Mouse (Mus musculus) kidney, postnatal 0 days (tissue): ENCODE data around the gene Rims1. TPM values are rescaled to one million over a fixed set of nuclear protein-coding genes. Genes with fewer than 3 reads are reported as not detected.

Source experiments
- ATAC-seq: fragments of 200-750 bp; cut with Nextera tagmentation; replicated peaks from 2 replicates; pipeline ENCODE4 v1.8.0; 2017; ENCODE audit warnings: low read depth, moderate number of reproducible peaks, moderate TSS enrichment, moderate library complexity; ENCODE audit not compliant: low FRiP score
- DNase-seq: peaks from one replicate; pipeline ENCODE4 v3.0.0-alpha.2; 2016; ENCODE audit warnings: low spot score
- H3K27ac ChIP-seq: fragments of 300-500 bp; sonication (generic); 2 replicates; pipeline ENCODE4 v1.5.1; 2014; ENCODE audit warnings: mild to moderate bottlenecking
- H3K27me3 ChIP-seq: fragments of 300-500 bp; sonication (generic); 2 replicates; pipeline ENCODE4 v1.6.1; 2014; ENCODE audit warnings: low read length, mixed read lengths; ENCODE audit not compliant: insufficient read depth
- H3K36me3 ChIP-seq: fragments of 300-500 bp; sonication (generic); 2 replicates; pipeline ENCODE4 v1.6.1; 2014; ENCODE audit warnings: low read length, mixed read lengths; ENCODE audit not compliant: insufficient read depth
- H3K4me1 ChIP-seq: fragments of 300-500 bp; sonication (generic); replicated peaks from 2 replicates; pipeline ENCODE4 v1.6.1; 2014; ENCODE audit warnings: antibody characterized with exemption, low read length, mixed read lengths; ENCODE audit not compliant: insufficient read depth
- H3K4me2 ChIP-seq: fragments of 300-500 bp; sonication (generic); 2 replicates; pipeline ENCODE4 v1.6.1; 2014; ENCODE audit warnings: mild to moderate bottlenecking, low read length, moderate library complexity, mixed read lengths
- H3K4me3 ChIP-seq: fragments of 300-500 bp; sonication (generic); replicated peaks from 2 replicates; pipeline ENCODE4 v1.5.1; 2014; ENCODE audit warnings: low read depth, low read length
- H3K9ac ChIP-seq: fragments of 300-500 bp; sonication (generic); 2 replicates; pipeline ENCODE4 v1.6.1; 2014; ENCODE audit warnings: low read depth, low read length
- H3K9me3 ChIP-seq: fragments of 300-500 bp; sonication (generic); replicated peaks from 2 replicates; pipeline ENCODE4 v1.6.1; 2016; ENCODE audit warnings: low read length, inconsistent platforms, mixed read lengths
- CTCF ChIP-seq: IDR thresholded peaks from 2 replicates; pipeline ENCODE4 v1.5.1; 2016; ENCODE audit warnings: antibody characterized with exemption, low read depth, mild to moderate bottlenecking, moderate library complexity
- WGBS: fragments of 180-500 bp; shearing (Covaris S2); extraction: QIAGEN DNeasy Blood & Tissue Kit; methylation state at CpG from one replicate; pipeline ENCODE4 v1.1.7; 2014; 5-methylcytosine and 5-hydroxymethylcytosine counted together
- polyA plus RNA-seq: library from polyadenylated mRNA; unstranded; fragments of >200 nt; fragmentation: Nextera tagmentation; extraction: Ambion mirVana; gene quantifications from 2 replicates; pipeline ENCODE4 v1.2.1, GENCODE M21; 2015

Gene Rims1
- polyA plus RNA-seq, 1 experiment from 2014 or later: 0.38 TPM

GRCm38 (mm10) chr1:22262169-22262950 is 543.4 kb downstream of the Rims1 start:
- Histone ChIP-seq H3K4me1 (no peaks in the 10 kb centered on the region), H3K4me3 (no peak overlapping the region), H3K36me3 (no peaks in the 10 kb centered on the region), H3K27me3 (no peaks in the 10 kb centered on the region), H3K4me2 (no peak overlapping the region), H3K27ac (no peak overlapping the region), H3K9me3 (no peaks in the 10 kb centered on the region), H3K9ac (no peak overlapping the region)
- no peak for ATAC-seq
- TF ChIP-seq CTCF: no peak
- WGBS: 37% methylated on average over 6 of the region's 6 CpGs
- DNase-seq: peak; percentile 26

GRCm38 (mm10) chr1:22261702-22262101 is 544.1 kb downstream of the Rims1 start:
- H3K36me3 ChIP-seq: no peaks in the 10 kb centered on the region
- DNase-seq: no peak
- no peak overlapping the region for H3K9ac ChIP-seq
- no peaks in the 10 kb centered on the region for H3K4me1 ChIP-seq
- TF ChIP-seq CTCF: no peak
- no peaks in the 10 kb centered on the region for H3K9me3 ChIP-seq
- WGBS: 63% methylated on average over 4 of the region's 4 CpGs
- no peak overlapping the region for H3K4me3 ChIP-seq
- no peaks in the 10 kb centered on the region for H3K27me3 ChIP-seq
- H3K27ac ChIP-seq: no peak overlapping the region
- ATAC-seq: no peak
- H3K4me2 ChIP-seq: no peak overlapping the region

- 69% methylated on average over 2 of the region's 2 CpGs for WGBS
- Histone ChIP-seq H3K27me3 (no peaks in the 10 kb centered on the region), H3K9ac (no peak overlapping the region), H3K27ac (no peak overlapping the region), H3K9me3 (no peaks in the 10 kb centered on the region), H3K36me3 (no peaks in the 10 kb centered on the region), H3K4me3 (no peak overlapping the region), H3K4me1 (no peaks in the 10 kb centered on the region), H3K4me2 (no peak overlapping the region)
- TF ChIP-seq CTCF: no peak
- no peak for DNase-seq
- no peak for ATAC-seq
These were observed 545.5 kb downstream of the Rims1 start for GRCm38 (mm10) chr1:22260291-22260690.

GRCm38 (mm10) chr1:22258356-22258755 is 547.4 kb downstream of the Rims1 start:
- Histone ChIP-seq H3K9me3 (no peaks in the 10 kb centered on the region), H3K4me2 (no peak overlapping the region), H3K27ac (no peak overlapping the region), H3K4me3 (no peak overlapping the region), H3K36me3 (no peaks in the 10 kb centered on the region), H3K27me3 (no peaks in the 10 kb centered on the region), H3K4me1 (no peaks in the 10 kb centered on the region), H3K9ac (no peak overlapping the region)
- no peak for DNase-seq
- TF ChIP-seq CTCF: no peak
- no peak for ATAC-seq
- WGBS: 48% methylated on average over 4 of the region's 4 CpGs

GRCm38 (mm10) chr1:22254278-22254677 is 551.5 kb downstream of the Rims1 start:
- no peak for DNase-seq
- Histone ChIP-seq H3K9me3 (no peaks in the 10 kb centered on the region), H3K4me1 (no peaks in the 10 kb centered on the region), H3K27ac (no peak overlapping the region), H3K27me3 (no peaks in the 10 kb centered on the region), H3K4me2 (no peak overlapping the region), H3K4me3 (no peak overlapping the region), H3K9ac (no peak overlapping the region), H3K36me3 (no peaks in the 10 kb centered on the region)
- no peak for ATAC-seq
- TF ChIP-seq CTCF: no peak
- WGBS: 83% methylated on average over 2 of the region's 2 CpGs

GRCm38 (mm10) chr1:22252873-22253272 is 552.9 kb downstream of the Rims1 start:
- H3K36me3 ChIP-seq: no peaks in the 10 kb centered on the region
- TF ChIP-seq CTCF: no peak
- H3K9ac ChIP-seq: no peak overlapping the region
- no peak overlapping the region for H3K4me2 ChIP-seq
- no peak overlapping the region for H3K4me3 ChIP-seq
- H3K4me1 ChIP-seq: no peaks in the 10 kb centered on the region
- DNase-seq (no peak), ATAC-seq (no peak)
- no peaks in the 10 kb centered on the region for H3K9me3 ChIP-seq
- no peaks in the 10 kb centered on the region for H3K27me3 ChIP-seq
- no peak overlapping the region for H3K27ac ChIP-seq
